Mouse (Mus musculus) c-Kit-negative CD71-positive TER-119-positive erythroid progenitor cells, embryonic 14.5 days (primary cell): ENCODE data around the gene Rab3gap1.
A peak's percentile ranks its signal among the peaks of the same experiment; 100 is the strongest.

Experiments
- DNase-seq: peaks from one replicate; pipeline ENCODE4 v3.0.0-alpha.2; 2013; ENCODE audit warnings: low read depth, low spot score

Rab3gap1 gene

DNA sequence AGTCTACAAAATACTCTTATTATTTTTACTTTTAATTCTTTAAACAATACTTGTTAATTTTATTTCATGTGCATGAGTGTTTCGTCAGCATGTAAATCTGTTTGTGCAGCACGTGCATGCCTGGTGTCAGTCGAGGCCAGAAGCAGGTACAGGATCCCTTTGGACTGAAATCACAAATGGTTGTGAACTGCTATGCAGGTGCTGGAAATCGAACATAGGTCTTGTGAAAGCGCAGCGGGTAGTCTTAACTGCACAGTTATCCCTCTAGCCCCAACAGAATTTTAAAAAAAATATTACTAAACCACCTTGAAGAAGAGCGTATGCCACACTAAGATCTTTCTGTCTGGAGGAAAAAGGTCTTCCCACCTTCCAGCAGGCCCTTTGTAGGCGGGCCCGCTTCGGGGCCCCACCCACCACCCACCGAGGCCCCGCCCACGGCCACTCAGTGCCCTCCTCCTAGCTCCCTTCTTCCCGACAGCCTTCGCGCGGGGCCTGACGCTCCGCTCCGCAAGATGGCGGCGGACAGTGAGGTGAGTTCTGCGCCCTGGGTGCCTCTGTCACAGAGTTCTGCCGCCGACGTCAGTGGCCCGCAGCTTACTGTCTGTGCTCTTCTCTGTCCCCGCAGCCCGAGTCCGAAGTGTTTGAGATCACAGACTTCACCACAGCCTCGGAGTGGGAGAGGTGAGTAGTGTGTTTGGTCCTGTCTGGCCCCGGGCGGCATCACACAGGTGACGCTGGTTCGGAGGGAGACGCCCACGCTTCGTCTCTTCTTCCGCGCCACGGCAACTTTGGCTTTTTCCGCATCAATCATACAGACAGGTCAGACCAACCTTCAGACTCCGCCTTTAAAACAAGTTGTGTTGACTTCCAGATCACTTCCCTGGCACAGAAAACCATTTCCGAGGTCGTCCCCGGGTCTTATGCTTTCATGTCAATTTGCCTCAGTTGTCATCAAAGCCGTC, at the start of gene Rab3gap1:
Gene Rab3gap1 (plus strand): TSS at position 474 of the 962 bp plus-strand sequence.
- peak; percentile 83 for DNase-seq

DNA sequence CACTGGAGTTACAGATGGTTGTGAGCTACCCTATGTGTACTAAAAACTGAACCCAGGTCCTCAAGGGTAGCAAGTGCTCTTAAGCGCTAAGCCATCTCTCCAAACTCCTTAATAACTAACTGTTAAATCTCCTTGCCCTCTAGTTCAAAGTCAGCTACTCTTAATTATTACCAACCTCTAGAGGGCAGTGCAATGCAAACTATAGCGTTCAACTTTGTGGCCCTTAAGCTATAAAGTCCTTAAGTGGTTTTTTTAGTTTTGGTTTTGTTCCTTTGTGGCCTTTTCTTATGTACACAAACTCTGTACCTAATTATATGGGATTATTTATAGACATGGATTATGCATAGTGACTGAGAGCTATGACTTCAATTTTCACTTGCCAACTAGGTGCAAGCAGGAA, 41.2 kb upstream of the Rab3gap1 start:
- DNase-seq: peak; percentile 5

DNA sequence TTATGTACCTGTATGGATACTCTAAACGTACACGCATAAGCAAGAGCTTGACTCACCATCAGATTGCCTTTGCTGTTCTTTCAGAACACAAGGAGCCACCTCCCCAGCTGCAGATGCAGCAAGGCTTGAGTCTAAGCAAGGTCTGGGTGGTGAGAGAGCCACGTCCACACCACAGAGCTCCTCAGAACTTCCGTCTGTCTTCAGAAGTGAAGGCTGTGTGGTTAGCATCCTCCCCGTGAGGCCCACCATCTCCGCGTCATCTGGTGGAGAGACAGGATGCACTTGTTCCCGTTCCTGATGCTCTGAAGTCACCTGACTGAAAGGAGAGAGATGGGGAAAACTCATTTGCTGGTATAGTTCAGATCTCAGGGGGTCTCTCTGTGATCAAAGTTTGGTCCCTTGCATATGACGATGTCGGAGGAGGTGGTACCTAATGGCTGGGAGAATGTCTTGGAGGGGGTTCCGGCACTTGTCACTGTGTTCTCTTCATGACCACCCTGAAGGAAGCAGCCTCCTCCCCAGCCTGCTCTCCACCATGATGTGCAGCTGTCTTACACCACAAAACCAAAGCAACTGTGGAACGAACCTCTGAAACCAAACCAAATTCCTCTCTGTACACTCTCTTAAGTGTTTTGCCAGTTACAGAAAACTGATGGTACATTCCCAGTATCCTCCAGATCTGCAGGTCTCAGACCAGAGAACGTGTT, 38.2 kb upstream of the Rab3gap1 start:
- DNase-seq: no peak

DNA sequence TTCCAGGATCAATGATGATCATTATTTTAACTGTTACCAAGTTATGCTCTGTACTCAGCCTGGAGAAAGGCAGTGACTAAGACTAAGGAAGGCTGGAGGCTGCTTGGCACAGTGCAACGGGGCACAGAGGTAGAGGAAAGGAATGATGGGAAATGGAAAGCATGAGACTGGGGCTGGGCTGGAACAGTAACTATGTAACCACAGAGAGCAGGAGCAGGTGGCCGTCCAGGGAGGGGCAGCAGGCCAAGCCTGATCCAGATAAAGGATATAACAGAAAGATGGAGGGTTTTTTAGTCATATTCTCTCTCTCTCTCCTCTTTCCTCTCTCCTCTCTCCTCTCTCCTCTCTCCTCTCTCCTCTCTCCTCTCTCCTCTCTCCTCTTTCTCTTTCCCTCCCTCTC, 34.9 kb upstream of the Rab3gap1 start:
- DNase-seq: no peak

DNA sequence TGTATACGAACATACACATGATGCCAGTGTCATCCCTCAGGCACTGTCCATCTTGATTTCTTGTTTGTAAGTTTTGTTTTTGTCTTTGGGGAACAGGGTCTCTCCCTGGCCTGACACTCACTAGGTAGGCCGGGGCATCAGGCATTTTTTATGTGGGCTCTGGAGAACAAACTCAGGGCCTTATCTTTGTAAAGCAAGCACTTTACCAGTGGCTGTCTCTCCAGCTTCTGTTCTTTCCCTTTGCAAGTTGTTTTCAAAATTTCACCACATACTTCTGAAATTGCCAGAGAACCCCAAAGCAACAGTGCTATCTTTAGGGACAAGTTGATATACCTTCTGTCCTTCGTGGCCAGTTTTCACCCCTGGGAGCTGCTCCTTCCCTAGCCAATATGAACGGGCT, 34.4 kb upstream of the Rab3gap1 start:
- DNase-seq: no peak

DNA sequence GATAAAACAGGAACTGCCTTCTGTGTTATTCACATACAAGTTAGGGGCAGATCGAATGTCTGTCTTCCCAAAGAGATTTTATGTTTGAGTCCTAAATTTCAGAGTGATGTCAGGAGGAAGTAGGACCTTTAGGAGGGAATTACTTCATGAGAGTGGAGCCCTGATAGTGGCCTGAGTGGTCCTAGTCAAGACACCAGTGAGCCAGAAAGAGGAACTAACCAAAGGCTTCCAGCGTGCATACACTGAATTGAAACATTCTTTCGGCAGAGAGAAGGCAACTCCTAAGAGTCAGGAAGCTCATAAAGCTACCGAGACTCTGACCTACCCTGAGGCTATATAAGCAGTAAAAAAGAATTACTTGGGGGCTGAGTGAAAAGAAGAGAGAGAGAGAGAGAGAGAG, 32.0 kb upstream of the Rab3gap1 start:
- no peak for DNase-seq

DNA sequence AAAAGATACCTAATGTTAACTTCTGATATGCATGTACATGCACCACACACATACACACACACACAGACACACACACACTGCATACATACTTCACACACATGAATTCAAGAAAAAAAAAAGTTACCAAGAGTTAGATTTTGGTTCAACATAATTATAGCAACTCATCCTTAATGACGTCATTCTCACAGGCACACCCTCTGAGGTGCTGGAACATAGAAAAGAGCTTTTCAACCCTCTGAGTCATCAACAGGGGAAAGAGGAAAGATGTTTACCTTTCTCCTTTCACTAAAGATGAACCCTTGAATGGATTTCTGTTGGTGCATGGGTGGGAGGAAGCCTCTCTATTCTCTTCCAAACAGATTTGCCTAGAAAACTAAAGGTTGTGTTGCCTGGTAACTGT, 30.0 kb upstream of the Rab3gap1 start:
- no peak for DNase-seq

DNA sequence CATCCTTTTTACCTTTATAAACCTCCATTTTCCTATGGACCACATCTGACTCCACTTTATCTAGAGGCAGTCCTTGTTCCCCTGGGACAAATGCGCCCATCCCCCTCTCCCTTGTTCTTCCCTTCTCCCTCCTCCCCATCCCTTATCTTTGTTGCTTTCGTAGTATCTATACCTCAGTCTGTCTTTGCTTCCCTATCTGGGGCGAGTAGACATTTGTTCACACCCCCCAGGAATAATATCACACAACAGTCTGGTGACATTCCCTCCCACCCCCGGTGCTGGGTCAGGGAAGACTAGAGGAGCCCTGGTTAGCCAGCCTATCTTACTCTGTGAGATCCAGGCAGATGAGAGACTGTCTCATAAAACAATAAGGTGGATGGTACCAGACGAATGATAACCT, 23.1 kb upstream of the Rab3gap1 start:
- DNase-seq: no peak

DNA sequence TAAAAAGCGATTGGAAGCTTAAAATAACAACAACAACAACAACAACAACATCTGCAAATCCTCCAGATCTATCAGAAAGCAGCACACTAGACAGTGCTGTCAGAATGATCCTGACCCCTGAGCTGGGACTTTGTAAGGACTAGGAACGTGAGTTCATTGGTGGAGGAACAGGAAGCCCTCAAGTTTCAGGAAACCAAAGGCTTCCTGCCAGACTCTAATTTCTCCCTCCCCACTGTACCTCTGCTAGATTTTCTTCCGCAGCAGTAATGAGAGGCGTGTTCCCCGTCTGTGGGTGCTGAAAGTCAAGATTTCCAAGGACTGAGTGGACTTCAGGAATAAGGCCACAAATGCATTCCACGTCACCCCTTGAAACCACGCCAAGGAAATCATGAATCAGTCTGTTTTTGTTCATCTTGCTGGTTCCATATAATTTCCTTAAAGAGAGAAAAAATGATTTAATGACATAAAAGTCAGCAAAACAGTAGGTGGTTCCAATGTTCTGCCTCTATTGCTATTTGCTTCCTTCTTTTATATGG, 18.4 kb upstream of the Rab3gap1 start:
- no peak for DNase-seq

DNA sequence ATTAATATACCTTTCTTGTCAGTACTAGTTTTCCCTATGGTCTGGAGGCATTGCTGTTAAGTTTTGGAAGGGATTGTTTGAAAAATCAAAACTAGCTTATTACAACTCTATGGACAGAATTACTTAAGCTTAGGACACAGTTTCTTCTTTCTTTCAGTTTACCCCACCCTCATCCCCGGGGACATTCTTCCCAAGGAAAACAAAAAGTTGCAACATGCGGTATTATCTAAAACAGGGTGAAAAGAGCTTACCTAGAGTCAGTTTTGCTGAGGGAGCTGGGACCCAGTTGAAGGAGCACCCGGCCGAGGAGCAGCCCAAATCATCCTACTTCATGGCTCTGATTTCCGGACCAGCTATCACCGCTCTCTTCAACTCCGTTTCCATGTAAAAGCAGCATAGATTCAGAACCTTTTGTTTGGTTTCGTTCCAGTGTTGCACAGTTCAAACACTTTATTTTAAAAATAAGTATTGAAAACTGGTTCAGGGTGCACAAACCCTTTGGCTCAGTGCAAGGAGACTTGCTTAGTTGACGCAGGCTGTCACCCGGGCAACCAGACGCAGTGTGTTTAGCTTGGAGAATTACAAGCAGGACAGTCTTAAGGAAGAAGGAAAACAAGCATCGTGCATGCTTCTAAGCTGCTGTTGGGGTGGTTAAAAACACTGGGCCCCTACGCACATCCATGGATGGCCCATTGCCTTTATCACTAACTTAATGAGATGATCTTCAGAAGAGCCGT, 13.9 kb upstream of the Rab3gap1 start, which contains the start of gene Map3k19:
Gene Map3k19 (minus strand): TSS at position 546 of the 737 bp plus-strand sequence.
- DNase-seq: no peak

DNA sequence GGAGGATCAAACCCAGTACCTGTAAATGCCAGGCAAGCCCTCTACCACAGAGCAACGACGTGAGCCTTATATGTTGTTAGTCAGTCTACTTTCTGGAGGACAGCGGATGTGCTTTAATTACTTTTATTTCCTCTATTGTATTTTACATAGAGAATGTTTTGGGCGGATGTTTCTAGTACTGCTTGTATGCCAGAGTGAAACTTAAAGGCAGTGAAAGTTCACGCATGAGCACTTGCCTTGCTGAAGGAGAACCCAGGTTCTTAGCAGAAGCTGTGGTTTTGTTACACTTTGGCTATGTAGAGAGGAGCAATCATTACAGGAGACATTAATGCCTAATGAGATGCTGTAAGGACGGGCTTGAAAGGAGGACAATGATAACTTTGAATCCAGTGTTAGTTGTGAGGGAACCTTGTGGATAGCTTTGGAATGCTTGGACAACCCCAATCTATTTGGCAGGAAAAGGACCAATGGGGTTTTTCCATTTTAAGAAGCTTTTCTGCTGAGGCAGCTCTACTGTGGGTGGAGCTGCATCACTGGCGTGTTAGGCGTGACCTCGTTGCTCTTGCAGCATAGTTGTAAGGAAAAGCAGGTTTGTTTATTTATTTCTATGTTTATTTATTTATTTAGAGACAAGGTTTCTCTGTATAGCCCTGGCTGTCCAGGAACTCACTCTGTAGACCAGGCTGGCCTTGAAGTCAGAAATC, 9.5 kb upstream of the Rab3gap1 start:
- DNase-seq: no peak

DNA sequence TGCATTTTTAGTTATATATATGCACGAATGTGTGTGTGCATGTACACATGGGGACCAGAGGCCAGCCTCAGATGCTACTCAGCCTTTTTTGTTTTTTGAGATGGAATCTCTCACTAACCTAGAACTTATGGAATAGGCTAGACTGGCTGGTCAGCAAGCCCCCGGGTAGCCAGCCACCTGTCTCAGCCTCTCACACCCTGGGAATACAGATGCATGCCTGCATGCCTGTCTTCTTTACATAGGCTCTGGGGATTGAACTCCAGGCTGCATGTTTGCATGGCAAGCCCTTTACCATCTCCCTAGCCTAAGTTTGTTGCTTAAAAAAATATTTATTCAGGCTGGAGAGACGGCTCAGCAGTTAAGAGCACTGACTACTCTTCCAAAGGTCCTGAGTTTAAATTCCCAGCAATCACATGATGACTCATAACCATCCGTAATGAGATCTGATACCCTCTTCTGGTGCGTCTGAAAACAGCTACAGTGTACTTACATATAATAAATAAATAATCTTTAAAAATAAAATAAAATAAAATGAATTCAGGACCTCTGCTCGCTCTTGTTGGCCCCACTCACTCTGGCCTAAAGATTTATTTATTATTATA, 8.7 kb upstream of the Rab3gap1 start:
- DNase-seq: no peak

DNA sequence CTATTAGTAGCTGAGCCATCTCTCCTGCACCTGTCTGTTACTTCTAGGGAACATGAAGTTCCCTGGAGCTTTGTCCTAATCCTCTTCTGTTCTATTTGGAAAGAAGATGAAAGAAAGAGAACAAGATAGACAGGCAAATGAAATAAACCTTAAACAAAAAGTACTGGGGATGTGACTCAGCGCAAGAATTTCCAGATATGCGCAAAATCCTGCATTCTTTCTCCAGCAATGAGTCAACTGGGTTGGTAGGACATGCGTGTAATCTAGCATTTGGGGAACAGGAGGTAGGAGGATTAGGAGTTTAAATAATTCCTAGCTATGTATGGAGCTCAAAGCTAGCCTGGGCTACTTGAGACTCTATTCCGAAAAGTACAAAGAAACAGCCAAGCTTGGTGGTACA, 8.1 kb upstream of the Rab3gap1 start:
- no peak for DNase-seq

DNA sequence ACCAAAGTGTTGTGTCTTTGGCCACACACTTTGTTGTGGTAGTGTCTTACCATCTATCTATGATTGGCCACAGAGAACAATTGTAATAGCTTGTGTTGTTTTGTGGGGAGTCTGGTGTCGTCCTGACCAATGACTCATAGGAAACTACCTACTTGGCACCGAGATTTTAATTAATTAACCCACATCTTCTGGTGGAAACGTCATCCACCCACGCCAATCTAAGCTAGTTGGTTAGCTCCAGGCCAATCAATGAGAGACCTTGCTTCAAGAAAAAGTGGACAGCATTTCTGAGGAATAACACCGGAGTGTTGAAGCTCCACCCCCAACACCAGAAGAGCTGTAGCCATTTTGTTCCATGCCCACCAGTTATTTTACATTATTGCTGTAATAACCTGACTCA, 6.7 kb upstream of the Rab3gap1 start:
- no peak for DNase-seq

DNA sequence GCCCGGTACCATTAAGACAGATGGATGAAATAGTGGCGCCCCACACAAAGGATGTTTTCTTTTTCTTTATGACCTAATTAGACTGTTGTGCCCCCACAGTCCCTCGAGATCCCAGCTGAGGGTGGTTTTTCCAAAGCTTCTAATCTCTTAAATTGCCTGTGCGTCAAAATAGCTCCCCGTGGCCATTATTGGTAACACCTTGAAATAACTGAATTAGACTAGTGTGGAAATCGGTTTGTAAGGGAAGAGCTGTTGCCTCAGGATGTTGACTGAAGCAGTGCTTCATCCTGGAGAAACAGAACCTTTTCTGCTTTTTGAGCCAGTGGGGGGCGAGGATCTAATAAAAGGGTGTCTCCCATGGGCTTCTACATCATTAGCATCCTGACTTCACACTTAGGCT, 4.8 kb upstream of the Rab3gap1 start:
- no peak for DNase-seq

DNA sequence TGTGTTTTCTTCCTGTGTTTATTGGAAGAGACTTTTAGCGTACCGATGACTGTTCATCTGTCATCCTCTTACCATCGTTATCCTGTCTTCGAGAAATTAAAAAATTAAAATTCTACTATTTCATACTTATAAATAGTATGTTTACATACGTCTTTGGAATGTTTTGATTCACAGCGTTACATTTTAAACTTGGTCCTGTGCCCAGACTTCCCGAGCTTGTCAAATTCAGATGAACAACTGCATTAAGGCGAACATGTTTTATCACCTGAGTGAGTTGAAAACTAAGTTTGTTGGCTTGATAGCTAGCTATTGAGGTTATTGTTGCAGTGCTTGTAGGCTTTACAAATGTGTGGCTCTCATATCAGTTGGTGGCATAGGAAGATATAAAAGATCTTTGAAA, 703 bp downstream of the Rab3gap1 start:
- peak; percentile 3 for DNase-seq

DNA sequence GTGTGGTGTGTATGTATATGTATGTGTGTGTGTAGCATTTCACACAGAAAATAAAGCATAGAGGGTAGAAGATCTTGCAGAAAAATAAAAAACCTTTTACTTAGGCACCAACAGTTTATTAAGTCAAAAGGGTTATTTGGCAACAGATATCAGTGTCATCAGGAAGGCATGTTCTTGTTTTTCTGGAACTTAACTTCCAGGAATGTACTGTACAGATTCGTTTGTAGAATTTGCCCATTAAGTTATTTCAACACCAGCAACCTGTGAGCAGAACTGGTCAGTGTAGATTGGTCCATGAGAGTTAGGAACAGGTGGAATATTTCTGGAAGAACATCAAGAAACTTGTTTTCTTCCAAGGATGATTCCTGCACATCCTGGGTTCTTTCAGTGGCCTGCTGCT, 30.8 kb downstream of the Rab3gap1 start:
- no peak for DNase-seq

DNA sequence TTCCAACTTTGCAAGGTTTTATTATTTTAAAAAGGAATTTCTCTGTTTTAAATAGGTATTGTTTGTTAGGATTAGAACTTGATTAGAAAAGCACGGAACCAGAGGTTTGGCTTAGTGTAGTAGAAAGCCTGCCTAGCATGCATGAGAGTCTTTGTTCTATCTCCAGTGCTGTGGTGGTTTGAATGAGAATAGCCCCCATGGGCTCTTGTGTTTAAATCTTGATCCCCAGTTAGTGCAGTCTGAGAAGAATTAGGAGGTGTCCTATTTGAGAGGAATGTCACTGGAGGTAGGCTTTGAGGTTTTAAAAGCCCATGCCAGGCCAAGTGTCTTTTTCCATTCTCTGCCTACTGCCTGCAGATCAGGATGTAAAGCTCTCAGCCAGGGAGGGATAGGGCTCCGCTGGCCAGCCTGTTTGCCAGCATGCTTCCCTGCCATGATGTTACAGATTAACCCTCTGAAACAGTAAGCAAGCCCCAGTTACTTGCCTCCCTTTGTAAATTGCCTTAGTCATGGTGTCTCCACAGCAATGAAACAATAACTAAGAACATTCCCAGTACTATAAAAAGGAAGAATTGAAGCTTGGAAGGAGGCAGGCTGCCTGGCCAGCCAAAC, 36.3 kb downstream of the Rab3gap1 start:
- no peak for DNase-seq

DNA sequence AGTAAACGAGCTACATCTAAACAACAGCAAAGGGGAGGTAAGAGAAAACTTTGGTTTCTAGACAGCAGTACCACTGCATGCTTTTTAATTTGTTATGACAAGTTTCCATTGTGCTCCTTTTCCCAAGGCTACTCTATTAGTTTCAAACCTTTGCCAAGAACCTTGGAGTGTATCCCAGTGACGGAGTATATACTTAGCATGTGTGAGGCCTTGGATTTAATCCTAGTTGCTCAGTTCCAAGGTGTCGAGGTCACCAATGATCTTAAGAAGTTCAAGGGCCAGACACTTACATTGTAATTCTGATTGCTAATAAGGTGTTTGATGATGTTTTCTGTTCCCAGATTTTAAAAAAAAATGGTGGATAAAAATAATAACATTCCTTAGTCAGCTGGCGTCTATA, 44.5 kb downstream of the Rab3gap1 start:
- DNase-seq: no peak

DNA sequence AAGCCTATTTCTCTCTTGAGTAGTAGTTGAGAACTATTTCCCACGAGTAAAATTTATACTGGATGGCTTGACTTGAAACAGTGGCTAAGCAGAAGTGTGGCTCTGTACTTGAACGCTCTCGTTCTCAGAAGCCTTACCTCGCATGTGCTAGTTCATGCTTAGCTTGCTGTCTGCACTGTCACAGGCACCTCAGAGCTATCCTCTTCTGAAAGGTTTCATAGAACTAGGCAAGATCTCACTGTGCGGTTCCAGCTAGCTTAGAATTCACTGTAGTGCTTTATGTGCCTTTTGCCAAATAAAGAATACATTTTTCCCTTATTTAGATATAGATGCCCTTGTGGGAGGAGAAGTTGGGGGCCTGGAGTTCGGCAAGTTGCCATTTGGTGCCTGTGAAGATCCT, 46.7 kb downstream of the Rab3gap1 start:
- no peak for DNase-seq
